Mouse (Mus musculus): ENCODE measurements around the gene Ostm1.

DNA sequence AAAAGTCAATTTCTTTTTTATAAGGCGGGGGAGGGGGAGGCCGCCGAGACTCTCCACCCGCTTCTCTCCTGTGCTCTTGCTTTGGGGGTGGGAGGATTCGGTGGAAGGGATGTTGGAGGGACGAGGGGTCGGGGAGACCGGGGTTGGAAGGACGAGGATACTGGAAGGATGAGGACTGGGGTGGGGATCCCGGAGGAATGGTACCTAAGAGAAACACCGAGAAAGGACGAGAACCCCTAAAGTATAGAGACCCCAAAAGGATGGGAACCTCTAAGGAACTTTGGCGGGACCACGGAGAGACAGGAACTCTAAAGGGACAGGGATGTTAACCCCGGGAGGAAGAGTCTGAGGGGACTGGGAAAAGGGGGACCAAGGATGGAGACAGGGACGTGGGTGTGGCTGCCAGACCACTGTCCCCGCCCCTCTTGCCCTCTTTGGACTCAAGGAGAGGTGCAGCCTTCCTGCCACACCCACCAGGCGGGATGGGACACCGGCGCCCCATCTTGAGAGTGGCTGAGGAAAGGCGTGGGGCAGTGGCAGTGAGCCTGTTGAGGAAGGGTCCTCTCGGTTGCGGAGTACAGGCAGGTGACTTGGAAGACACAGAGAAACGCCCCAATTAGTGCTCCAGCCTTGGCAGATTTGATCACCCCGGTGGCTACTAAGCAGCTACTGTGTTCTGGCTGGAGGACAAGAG lies 8.5 kb downstream of the Ostm1 start:
- TF ChIP-seq POLR2A (IDR thresholded peaks at IDR 0.05; ENCODE audit: insufficient read depth, low read depth, low read length) (no peak), CTCF (IDR thresholded peaks at IDR 0.05; ENCODE audit: insufficient read depth, low read depth, low read length) (no peak)
